Mouse (Mus musculus) layer of hippocampus, postnatal 25 days (tissue): ENCODE data around the gene Tmem222. TPM values are rescaled to one million over a fixed set of nuclear protein-coding genes. Genes with fewer than 3 reads are reported as not detected.

Experiments
- DNase-seq, 2 experiments: peaks; one replicate each; pipeline ENCODE4 v3.0.0; 2022; ENCODE audit warnings: mixed read lengths in 2 of 2, low spot score in 1 of 2; ENCODE audit errors: extremely low spot score in 1 of 2
- total RNA-seq, 2 experiments: library from RNA; stranded (reverse); gene quantifications; 2 replicates each; pipeline ENCODE4 v1.2.3; 2021

Gene Tmem222
- total RNA-seq, 2 experiments from 2014 or later = 85.7 to 92.6 TPM

GRCm38 (mm10) chr4:133253412-133253811, 24.2 kb downstream of the Tmem222 start:
- DNase-seq = no peak

- DNase-seq = peak in 1 of 2 experiments; percentile 13
Observed at GRCm38 (mm10) chr4:133252089-133252488, 25.5 kb downstream of the Tmem222 start.

GRCm38 (mm10) chr4:133251214-133251613, 26.4 kb downstream of the Tmem222 start:
- no peak for DNase-seq

DNA sequence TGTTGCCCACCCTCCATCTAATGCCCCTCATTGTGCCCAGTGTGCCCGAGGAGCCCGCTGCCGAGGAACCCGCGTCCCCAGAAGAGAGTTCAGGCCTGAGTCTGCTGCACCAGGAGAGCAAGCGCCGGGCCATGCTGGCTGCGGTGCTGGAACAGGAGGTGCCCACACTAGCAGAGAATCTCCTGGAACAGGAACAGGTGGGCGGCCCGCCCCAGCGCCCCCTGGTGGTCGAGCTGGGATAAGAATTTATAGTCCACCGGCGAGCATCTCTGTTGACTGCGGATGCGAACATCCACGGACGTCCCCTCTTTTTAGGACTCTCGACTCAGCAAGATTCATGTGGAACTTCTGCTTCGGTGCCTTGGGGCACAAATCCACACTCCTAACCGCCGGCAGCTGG, 27.0 kb downstream of the Tmem222 start:
- DNase-seq = peak; percentile 86 to 91

DNA sequence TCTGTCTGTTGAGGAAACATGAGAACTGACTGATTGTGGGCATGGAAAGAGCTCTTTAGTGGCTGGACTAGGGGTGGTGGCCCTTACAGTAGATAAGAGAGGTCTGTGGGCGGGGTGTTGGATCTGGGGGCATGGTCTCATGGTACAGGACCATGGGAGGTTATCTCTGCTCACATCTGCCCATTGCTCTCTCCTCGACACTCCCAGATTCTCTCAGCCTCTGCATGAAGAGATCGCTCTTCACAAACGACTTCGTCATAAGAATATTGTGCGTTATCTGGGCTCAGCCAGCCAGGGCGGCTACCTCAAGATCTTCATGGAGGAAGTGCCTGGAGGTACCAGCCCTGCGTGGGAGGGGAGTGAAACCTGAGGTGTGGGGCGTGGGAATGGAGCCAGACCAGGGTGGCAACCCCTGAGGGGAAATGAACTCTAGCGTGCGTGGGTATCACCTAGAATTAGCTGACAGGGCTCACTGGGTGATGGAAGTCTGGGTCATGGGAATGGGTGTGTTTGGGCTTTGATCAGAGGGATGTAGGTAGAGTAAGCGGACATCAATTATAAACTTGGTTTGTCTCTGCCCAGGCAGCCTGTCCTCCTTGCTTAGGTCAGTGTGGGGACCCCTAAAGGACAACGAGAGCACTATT, 29.7 kb downstream of the Tmem222 start:
- DNase-seq = no peak

- no peak for DNase-seq
Observed at GRCm38 (mm10) chr4:133247072-133247471, 30.5 kb downstream of the Tmem222 start.

GRCm38 (mm10) chr4:133244289-133244688, 33.3 kb downstream of the Tmem222 start:
- no peak for DNase-seq

DNA sequence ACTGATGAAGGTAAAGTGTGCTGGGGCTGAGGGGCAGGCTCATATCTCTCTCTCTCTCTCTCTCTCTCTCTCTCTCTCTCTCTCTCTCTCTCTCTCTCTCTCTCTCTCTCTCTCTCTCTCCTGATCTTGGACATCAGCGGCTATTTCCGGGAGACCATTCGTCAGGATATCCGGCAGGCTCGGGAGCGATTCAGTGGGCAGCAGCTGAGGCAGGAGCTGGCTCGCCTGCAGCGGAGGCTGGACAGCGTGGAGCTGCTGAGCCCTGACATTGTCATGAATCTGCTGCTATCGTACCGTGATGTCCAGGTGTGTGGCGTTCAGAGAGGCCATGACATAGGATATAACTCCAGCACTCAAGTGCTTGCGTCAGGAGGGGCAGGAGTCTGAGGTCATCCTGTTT, 34.1 kb downstream of the Tmem222 start:
- no peak for DNase-seq

DNA sequence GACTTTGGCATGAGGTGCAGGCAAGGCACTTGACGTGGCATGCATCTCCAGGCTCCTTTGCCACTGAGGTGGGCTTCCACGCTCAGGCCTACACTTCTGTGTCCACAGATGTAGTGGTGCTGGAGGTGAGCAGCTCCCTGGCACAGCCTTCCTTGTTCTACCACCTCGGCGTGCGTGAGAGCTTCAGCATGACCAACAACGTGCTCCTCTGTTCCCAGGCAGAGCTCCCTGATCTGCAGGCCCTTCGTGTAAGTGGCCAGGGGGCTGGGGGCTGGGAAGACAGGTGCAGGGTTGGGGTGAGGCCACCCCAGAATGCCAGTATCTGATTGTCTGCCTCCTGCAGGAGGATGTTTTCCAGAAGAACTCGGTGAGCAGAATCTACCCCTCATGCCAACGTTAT, 34.9 kb downstream of the Tmem222 start:
- no peak for DNase-seq

- DNase-seq = no peak
Observed at GRCm38 (mm10) chr4:133241910-133242309, 35.7 kb downstream of the Tmem222 start.

DNA sequence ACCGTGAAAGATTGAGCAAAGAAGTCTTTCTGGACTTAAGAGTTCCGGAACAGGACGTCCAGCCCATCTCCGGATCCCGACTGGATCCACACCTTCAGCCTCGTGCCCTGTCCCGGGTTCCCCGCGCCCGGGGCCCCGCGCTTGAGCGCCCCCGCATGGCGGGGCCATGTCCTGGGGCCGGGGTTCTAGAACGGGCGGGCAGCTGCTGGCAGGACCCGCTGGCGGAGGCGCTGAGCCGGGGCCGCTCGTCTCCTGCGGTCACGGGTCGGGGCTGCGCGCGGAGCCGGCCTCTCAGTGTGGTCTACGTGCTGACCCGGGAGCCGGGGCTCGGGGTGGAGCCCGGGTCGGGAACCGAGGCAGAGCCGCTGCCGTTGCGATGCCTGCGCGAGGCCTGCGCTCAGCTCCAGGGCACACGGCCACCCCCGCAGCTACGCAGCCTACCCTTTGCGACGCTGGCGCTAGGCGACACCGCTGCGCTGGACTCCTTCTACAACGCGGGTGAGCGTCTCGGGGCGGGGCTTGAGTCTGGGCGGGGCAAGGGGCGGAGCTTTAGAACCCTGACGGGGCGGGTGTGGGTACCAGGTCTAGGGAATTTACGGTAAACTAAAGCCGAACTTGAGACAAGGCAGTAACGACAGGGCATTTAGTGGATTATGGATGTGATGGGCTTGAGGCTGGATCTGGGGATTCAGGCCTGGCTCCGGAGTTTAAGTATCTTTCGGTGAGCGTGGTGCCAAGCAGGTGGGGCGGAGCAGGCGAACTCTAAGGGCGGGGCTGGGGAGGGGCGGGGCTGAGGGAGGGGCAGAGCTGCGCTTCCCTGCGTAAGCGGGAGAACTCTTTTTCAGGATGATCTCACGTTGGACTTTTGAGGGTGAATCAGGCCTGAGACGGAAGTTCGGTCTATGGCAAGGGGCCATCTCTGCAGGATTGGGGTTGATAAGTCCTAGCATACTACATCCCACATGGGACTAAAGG, 36.4 kb downstream of the Tmem222 start:
- peak; percentile 76 to 81 for DNase-seq

DNA sequence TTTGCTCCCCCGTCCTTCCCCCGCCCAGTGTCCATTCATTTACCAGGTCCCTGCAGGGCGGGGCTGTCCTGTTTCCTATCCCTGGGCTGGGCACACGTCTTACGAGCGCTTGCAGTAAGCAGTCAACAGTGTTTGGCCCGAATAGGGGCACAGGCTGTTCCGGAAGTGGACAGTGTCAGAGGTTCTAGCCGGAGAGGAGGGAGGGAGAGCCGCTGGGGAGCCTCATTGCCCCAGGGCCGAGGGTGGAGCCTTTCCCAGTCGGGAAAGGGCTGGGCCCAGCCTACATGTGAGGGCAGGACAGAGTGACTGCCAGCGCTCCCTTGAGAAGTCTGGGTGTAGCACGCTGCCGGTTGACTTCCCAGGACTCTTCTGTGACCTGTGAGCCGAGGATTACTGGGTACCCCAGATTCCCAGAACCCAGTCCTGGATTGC, 37.1 kb downstream of the Tmem222 start, which contains the start of gene Map3k6:
Gene Map3k6, plus strand, starts transcription at position 329 of the 432 bp plus-strand sequence.
- peak in 1 of 2 experiments; percentile 21 for DNase-seq

DNA sequence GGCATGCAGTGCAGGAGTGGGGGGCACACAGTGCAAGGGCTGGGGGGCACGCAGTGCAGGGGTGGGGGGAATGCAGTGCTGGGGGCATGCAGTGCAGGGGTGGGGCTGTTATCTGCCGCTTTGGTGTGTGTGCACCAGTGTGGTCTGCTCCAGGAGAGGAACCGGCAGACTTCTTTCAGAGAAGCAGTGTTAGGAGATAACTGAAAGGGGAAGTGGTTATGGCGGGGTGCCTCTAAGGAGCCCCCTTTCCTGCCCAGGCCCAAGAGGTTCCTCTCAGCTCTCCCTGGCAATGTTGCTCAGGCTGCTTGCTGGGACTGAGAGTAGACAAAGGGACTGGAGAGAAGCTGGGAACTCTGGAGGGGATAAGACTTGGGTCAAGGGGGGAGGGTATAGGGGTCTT, 39.7 kb downstream of the Tmem222 start:
- no peak for DNase-seq

GRCm38 (mm10) chr4:133235415-133235814, 42.2 kb downstream of the Tmem222 start:
- DNase-seq = no peak

GRCm38 (mm10) chr4:133234771-133235170, 42.8 kb downstream of the Tmem222 start:
- no peak for DNase-seq

DNA sequence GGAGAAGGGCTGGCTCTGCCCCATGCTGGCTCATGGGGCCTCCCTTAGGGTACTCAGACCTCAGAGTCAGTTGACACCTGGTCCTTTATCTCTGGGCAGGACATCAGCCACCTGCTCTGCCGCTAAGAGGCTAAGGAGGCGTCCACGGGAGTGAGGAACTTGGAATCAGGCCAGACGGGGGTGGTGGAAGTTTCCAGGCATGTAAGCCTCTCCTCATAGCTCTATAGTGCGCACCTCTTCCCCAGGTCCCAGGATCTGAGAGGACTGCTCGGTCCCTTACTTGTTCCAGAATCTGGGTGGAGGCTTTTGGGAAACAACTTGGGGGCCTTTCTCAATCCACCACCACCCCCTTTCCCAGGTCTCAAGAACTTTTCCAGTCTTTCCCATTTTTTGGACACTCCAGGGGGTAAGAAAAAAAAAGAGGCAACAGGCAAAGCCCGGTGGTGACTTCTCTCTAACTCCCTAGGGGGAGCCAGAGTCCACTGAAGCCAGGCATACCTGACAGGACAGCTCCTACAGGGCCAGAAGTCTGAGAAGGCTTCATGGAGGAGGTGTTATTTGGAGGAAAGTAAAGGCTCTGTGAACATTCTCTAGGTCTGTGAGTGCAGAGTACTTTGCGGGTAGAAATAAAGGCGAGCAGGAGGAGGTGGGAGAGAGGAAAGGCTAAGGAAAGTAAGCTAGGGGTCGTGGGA, 44.2 kb downstream of the Tmem222 start:
- no peak for DNase-seq

DNA sequence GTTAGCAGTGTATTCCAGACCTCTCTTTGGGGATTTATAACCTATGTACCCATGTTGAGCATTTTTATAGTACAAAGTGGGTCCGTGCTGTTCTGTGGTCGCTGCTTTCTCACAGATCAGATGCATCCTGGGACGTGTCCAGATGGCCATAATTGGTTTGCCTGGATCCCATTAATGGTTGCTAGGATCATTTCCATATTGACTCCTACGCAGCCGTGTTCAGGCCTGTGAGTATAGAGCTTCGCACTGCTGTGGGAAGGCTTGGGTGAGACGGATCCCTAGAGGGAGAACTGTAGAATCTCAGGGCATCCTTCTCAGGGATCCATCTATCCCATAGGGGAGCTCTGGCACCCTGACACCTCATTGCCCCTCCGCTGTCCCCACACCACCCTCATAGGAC, 48.0 kb downstream of the Tmem222 start:
- no peak for DNase-seq

DNA sequence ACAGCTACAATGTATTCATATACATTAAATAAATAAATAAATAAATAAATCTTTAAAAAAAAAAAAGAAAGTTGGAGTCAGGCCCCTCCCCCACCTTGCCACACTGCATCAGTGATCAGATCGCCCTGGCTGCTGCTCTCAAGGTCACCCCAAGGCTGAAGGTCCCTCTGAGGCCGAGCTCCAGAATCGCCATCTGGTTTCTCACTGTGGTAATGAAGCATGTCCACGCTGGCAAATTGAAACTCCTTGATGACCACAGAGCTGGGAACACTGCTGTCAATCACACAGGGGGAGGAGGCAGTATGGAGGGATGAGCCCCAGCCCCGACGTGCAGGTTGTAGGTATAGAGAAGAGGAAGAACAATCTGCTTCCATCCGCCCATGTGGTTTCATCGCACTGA, 50.0 kb downstream of the Tmem222 start:
- no peak for DNase-seq

- no peak for DNase-seq
Observed at GRCm38 (mm10) chr4:133226073-133226472, 51.5 kb downstream of the Tmem222 start.

GRCm38 (mm10) chr4:133223875-133224274, 53.7 kb downstream of the Tmem222 start:
- DNase-seq = no peak

DNA sequence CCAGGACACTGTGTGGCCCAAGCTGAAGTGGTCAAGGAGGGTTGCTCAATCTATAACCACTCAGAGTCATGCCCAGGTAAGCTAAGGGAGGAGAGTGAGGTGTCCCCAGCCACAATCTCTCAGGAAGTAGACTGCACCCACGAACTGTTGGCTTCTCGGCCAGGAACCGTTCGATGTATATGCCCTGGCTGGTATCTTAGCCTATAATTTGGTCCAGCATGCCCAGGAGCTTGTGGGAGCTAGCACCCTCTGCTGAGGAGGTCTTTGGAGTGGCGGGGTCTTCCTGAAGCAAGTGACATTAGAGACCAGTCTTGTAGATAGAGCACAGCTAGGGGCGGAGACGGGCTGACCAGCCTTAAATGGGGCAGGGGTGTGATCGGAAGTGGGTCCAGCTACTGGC, 55.9 kb downstream of the Tmem222 start:
- DNase-seq = no peak
